Mouse (Mus musculus): ENCODE data around the gene B130006D01Rik. TPM values are rescaled to one million over a fixed set of nuclear protein-coding genes. Genes with fewer than 3 reads are reported as not detected.
A peak's percentile ranks its signal among the peaks of the same experiment; 100 is the strongest.

The B130006D01Rik gene
- polyA plus RNA-seq, 1 experiment, result 0.93 TPM

DNA sequence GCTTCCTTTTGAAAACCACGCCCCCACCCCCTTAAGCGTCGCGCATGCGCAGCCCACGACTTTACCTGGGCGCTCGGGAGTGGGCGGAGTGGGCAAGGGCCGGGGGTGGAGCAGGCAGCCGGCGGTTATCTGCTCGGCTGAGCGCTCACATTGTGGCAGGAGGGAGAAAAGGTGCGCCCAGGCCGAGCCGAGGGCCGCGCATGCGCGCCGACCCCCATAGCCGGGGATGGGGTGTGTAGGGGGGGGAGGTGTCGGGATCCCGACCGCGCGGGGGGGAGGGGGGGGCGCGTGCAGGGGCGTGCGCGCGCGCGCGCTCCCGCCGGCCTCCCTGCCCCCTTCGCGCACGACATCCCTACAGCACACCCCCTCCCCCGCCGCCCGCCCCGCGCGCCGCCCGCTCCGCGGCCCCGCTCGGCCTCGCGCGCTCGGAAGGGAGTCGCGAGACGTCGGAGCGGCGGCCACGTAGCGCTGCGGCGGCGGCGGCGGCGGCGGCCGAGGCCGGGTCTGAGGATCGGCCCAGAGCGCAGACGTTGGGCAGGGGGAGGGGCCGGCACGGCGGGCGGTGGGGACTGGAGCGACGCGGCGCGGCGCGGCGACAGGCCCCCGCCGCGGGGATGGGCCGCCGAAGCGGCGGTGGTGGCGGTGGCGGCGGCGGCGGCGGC, 10.7 kb upstream of the B130006D01Rik start, which contains the start of gene Zfp652:
TSS of gene Zfp652 (plus strand) at position 111 of the 662 bp plus-strand sequence.
- H3K27ac ChIP-seq (ENCODE audit: insufficient read depth, low read length), result no peak within 1 kb of the TSS
- TF ChIP-seq POLR2A (IDR thresholded peaks at IDR 0.05; ENCODE audit: low read depth, low read length) (no peak; the same call in 1 of the 2 replicates), CTCF (IDR thresholded peaks at IDR 0.05; ENCODE audit: borderline replicate concordance, insufficient read depth, low read length) (no peak)
- peak within 1 kb of the TSS; percentile 68 for H3K4me3 ChIP-seq (ENCODE audit: insufficient read depth, low read length)
- peaks cover 3% of the 10 kb centered on the region; the same call in 1 of the 2 replicates for H3K4me1 ChIP-seq (ENCODE audit: control insufficient read depth, insufficient read depth, low read length)

DNA sequence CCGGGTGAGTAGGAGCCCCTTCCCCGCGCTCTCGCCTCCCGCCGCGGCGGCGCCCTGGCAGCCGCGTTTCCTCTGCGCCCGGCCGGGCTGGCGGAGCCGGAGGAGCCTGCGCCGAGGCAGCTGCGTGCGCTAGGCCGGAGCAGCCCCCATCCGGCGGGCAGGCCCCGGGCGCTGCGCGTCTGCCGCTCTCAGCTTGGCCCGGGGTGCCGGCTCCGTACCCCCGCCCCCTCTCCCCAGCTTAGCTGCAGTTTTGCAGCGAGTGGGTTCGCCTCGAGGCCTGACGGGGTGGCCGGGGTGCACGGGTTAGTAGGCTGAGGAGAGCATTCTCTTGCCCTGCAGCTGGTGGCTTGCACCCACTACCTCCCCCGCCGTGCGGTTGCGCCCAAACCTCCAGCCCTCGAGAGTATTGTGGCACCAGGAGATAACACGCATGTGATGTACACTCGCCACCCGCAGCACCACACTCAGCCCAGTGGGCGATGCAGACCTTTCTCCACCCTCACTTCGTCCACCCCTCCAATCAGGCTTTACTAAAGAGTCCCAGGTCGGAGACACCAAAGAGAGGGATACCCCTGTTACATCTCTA, 10.1 kb upstream of the B130006D01Rik start:
- Histone ChIP-seq H3K4me3 (ENCODE audit: insufficient read depth, low read length) (peak overlapping the region; percentile 68), H3K27ac (ENCODE audit: insufficient read depth, low read length) (no peak overlapping the region), H3K4me1 (ENCODE audit: control insufficient read depth, insufficient read depth, low read length) (peaks cover 3% of the 10 kb centered on the region; the same call in 1 of the 2 replicates)
- TF ChIP-seq POLR2A (IDR thresholded peaks at IDR 0.05; ENCODE audit: low read depth, low read length) (peak; percentile 37; the same call in 1 of the 2 replicates), CTCF (IDR thresholded peaks at IDR 0.05; ENCODE audit: borderline replicate concordance, insufficient read depth, low read length) (no peak)

DNA sequence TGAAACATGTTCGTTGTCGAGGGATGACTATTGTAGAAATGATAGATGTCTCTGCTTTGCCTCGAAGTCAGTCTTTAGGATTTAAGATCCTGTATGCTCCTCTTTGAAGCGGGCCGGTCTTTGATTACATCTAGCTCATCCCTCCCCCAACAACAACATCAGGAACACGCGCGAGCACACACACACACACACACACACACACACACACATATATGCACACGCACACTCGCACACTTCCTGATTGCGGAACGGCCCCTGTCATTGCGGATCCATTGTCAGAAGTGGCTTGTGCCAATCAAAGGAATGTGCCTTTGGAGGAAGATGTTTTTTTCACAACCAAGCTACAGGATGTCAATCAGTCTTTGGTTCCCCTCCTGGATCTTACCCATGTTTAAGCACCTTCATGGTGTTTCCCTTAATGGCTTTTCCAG, 9.6 kb upstream of the B130006D01Rik start:
- H3K4me3 ChIP-seq (ENCODE audit: insufficient read depth, low read length), result peak overlapping the region; percentile 68
- TF ChIP-seq CTCF (IDR thresholded peaks at IDR 0.05; ENCODE audit: borderline replicate concordance, insufficient read depth, low read length) (no peak), POLR2A (IDR thresholded peaks at IDR 0.05; ENCODE audit: low read depth, low read length) (no peak)

DNA sequence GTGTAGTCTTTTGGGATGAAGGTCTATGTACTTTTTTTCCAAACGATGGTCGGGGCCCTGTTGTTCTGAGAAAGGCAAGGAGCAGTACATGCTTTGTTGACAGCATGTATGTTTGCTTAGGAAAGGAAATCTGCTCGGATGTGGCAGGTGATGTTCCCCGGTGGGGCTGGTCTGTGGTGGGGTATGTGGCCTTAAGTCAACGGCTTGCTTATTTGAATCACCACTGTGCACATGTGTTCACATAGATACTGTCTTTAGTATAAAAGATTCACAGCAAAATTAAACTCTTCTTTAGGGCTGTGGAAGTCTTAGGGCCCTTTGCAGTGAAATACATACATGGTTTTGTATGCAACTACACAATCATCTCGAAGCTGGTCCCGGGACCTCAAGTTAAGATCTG, 9.0 kb upstream of the B130006D01Rik start:
- H3K4me3 ChIP-seq (ENCODE audit: insufficient read depth, low read length), result peak overlapping the region; percentile 68
- H3K27ac ChIP-seq (ENCODE audit: insufficient read depth, low read length), result no peak overlapping the region
- peaks cover 3% of the 10 kb centered on the region; the same call in 1 of the 2 replicates for H3K4me1 ChIP-seq (ENCODE audit: control insufficient read depth, insufficient read depth, low read length)
- no peak for TF ChIP-seq POLR2A (IDR thresholded peaks at IDR 0.05; ENCODE audit: low read depth, low read length)
- TF ChIP-seq CTCF (IDR thresholded peaks at IDR 0.05; ENCODE audit: borderline replicate concordance, insufficient read depth, low read length), result no peak

More for the DNA sequence above, 9.6 kb upstream of the B130006D01Rik start:
- no peak overlapping the region for H3K27ac ChIP-seq (ENCODE audit: insufficient read depth, low read length)
- peaks cover 3% of the 10 kb centered on the region; the same call in 1 of the 2 replicates for H3K4me1 ChIP-seq (ENCODE audit: control insufficient read depth, insufficient read depth, low read length)

DNA sequence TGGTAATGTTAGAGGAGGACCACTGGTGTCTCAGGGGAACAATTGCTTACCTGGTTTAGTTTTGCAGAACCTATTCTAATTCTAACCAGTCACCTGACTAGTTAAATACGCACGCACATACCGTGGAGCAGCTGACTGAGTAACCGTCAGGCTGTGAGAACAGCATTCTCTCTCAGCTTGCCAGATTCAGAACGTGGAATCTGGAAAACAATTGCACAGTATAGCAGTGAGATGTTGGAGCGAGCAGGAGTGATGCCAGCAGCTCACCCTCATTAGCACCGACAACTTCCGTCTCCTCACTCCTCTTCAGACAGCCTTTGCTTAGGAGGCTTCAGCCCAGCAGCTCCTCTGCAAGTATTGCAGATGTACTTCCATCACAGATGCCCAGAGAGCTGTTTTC, 7.3 kb upstream of the B130006D01Rik start:
- Histone ChIP-seq H3K27ac (ENCODE audit: insufficient read depth, low read length) (no peak overlapping the region), H3K4me1 (ENCODE audit: control insufficient read depth, insufficient read depth, low read length) (peaks cover 3% of the 10 kb centered on the region; the same call in 1 of the 2 replicates), H3K4me3 (ENCODE audit: insufficient read depth, low read length) (no peak overlapping the region)
- TF ChIP-seq POLR2A (IDR thresholded peaks at IDR 0.05; ENCODE audit: low read depth, low read length), result no peak

DNA sequence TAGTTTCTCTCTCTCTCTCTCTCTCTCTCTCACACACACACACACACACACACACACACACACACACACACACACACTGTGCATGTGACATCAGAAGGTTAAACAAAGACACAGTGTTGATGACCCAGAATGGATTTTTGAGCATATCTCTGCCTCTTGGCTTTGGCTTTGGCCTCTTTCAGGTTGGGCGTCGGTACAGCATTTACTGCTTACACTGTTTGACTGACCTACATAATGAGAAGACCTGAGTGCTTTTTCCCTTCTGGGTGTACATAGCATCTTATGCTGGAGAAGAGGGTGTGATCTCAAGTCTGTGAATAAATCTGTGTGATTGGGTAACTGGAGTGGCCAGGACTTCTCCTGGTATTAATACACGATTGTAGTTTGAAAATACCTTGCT, 4.0 kb upstream of the B130006D01Rik start:
- Histone ChIP-seq H3K4me1 (ENCODE audit: control insufficient read depth, insufficient read depth, low read length) (peaks cover under 1% of the 10 kb centered on the region; the same call in 1 of the 2 replicates), H3K4me3 (ENCODE audit: insufficient read depth, low read length) (no peak overlapping the region), H3K27ac (ENCODE audit: insufficient read depth, low read length) (no peak overlapping the region)
- TF ChIP-seq POLR2A (IDR thresholded peaks at IDR 0.05; ENCODE audit: low read depth, low read length), result no peak
- no peak for TF ChIP-seq CTCF (IDR thresholded peaks at IDR 0.05; ENCODE audit: borderline replicate concordance, insufficient read depth, low read length)

DNA sequence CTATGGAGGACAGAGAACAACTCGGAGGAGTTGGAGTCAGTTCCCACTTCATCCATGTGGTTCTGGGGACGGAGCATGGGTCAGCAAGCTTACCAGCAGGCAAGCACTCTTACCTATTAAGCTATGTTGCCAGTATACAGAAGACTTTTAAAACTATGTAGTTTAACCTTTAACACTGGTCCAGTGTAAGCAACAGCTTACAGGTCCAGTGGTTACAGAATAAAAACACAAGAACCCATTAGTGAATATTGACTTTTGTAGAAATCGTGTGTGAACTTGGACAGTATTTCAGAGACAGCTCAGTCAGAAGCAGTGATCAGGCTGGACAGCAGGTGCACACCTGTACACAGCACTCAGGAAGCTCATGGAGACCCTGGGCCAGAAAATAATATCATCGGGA, 1.1 kb downstream of the B130006D01Rik start:
- Histone ChIP-seq H3K27ac (ENCODE audit: insufficient read depth, low read length) (no peak overlapping the region), H3K4me1 (ENCODE audit: control insufficient read depth, insufficient read depth, low read length) (no peaks in the 10 kb centered on the region), H3K4me3 (ENCODE audit: insufficient read depth, low read length) (no peak overlapping the region)
- TF ChIP-seq POLR2A (IDR thresholded peaks at IDR 0.05; ENCODE audit: low read depth, low read length), result no peak
- no peak for TF ChIP-seq CTCF (IDR thresholded peaks at IDR 0.05; ENCODE audit: borderline replicate concordance, insufficient read depth, low read length)

DNA sequence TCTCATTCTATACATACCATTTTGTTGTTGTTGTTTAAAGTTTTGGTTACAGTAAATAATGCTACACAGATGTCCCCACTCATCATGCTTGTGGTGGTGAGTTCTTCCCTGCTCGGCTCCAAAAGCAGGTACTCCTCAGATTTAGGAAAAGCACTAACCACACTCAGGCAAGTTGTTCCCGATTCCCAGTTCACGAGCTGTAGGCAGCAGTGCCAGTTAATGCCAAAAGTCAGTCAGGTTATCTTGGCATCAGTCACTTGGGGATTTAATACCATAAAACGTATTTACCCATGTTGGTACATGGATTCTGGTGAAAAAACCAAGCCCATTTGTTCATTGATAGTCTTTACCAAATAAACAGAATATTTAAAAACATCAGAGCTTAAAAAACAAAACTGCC, 2.8 kb downstream of the B130006D01Rik start:
- TF ChIP-seq POLR2A (IDR thresholded peaks at IDR 0.05; ENCODE audit: low read depth, low read length), result no peak
- TF ChIP-seq CTCF (IDR thresholded peaks at IDR 0.05; ENCODE audit: borderline replicate concordance, insufficient read depth, low read length), result no peak
- H3K27ac ChIP-seq (ENCODE audit: insufficient read depth, low read length), result no peak overlapping the region
- no peak overlapping the region for H3K4me3 ChIP-seq (ENCODE audit: insufficient read depth, low read length)
- no peaks in the 10 kb centered on the region for H3K4me1 ChIP-seq (ENCODE audit: control insufficient read depth, insufficient read depth, low read length)

DNA sequence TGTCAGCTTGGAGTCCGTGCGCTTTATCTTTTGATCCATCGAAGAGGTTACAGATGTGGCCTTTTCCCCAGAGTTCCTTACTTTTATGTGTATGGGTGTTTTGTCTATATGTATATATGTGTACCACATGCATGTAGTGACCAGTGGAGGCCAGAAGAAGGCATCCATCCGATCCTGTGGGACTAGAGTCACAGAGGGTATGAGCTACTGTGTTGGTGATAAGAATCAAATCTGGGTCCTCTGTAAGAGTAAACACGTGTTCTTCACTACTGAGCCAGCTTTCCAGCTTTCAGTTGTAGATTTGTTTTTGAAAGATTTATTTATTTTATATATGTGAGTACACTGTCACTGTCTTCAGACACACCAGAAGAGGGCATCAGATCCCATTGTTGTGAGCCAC, 4.6 kb downstream of the B130006D01Rik start:
- no peak overlapping the region for H3K27ac ChIP-seq (ENCODE audit: insufficient read depth, low read length)
- TF ChIP-seq POLR2A (IDR thresholded peaks at IDR 0.05; ENCODE audit: low read depth, low read length) (no peak), CTCF (IDR thresholded peaks at IDR 0.05; ENCODE audit: borderline replicate concordance, insufficient read depth, low read length) (no peak)

More for the DNA sequence above, 4.6 kb downstream of the B130006D01Rik start:
- H3K4me3 ChIP-seq (ENCODE audit: insufficient read depth, low read length), result no peak overlapping the region
- no peaks in the 10 kb centered on the region for H3K4me1 ChIP-seq (ENCODE audit: control insufficient read depth, insufficient read depth, low read length)

Measured in embryonic fibroblast, embryonic 13.5 days (primary cell).